Comparison of ENCODE assay signal across 10 mouse cellular contexts in the genomic region with DNA sequence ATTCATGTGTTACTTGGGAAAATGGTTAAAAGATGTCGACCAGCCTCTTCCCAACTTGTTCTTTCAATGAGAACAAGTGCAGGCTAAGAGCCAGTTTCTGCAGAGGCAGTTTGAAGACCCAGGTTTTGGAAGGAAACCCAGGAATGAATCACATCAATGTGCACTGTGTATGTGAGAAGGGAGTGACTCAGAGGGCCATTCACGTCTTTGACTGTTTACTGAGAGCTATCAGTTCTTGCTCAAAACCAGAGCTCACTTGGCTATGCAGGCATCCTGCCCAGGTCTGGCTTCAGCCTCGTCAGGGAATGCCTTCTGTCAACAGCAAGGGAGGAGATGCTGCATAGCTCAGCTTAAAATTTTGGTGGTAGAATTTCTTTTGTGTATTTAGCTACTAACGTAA. TPM values are rescaled to one million over a fixed set of nuclear protein-coding genes. Genes with fewer than 3 reads are reported as not detected.
DNase-seq lines count a peak whose midpoint lies in the region; ATAC-seq and TF ChIP-seq lines count a peak whose summit lies in the region.
"Had no signal": no experiment of that assay in that cellular context is flagged by ENCODE, and none has a peak within 500 bp of the region (broad histone marks: within the 10 kb centered on the region; RNA-seq: fewer than 3 reads in every experiment).

No protein-coding gene starts in this region.

- DNase-seq in cerebellum, postnatal 10 days = peak; percentile 60 to 70
- no peak for DNase-seq in cerebellum, adult 2 months
- peak; percentile 66 for DNase-seq in adipocyte (ENCODE audit: low spot score)
- DNase-seq in heart, adult 8-10 months (ENCODE audit: low spot score) = peak; percentile 31
- DNase-seq in left cerebral cortex, adult 11 months (ENCODE audit: low spot score) = peak; percentile 49
- DNase-seq in right cerebral cortex, postnatal 10 days (ENCODE audit: low spot score in 2 of 2) = peak; percentile 83 to 86
- DNase-seq in cerebellum, adult 18-20 months = no peak

- WGBS in cerebellum, adult 2 months = 47% methylated on average over 4 of the region's 4 CpGs

- TF ChIP-seq CTCF in cerebellum, adult 2 months (IDR thresholded peaks at IDR 0.05; ENCODE audit: borderline replicate concordance, insufficient read depth, low read depth, low read length) = no peak

- H3K4me3 ChIP-seq in cerebellum, adult 2 months (replicated peaks; ENCODE audit: insufficient read depth, low read depth, low read length) = no peak overlapping the region
- H3K4me3 ChIP-seq: liver, embryonic 15.5 days had no signal

- no peaks in the 10 kb centered on the region for H3K27me3 ChIP-seq in cerebellum, adult 2 months (ENCODE audit: control insufficient read depth, insufficient read depth, low read length)
- H3K27me3 ChIP-seq: liver, embryonic 15.5 days had no signal

- no peak for TF ChIP-seq POLR2A in cerebellum, adult 2 months (IDR thresholded peaks at IDR 0.05; ENCODE audit: borderline replicate concordance, insufficient read depth, low read length)

- H3K27ac ChIP-seq in cerebellum, adult 2 months (ENCODE audit: insufficient read depth, low read length) = no peak overlapping the region
- H3K27ac ChIP-seq: liver, embryonic 15.5 days had no signal

- ATAC-seq in inflammation-experienced regulatory T-cells, adult 6 months = no peak

- H3K4me1 ChIP-seq in cerebellum, adult 2 months (ENCODE audit: control insufficient read depth, insufficient read depth, low read length) = no peaks in the 10 kb centered on the region
- H3K4me1 ChIP-seq: liver, embryonic 15.5 days had no signal

RNA-seq across cellular contexts. Expression of a gene that starts 17.0 kb away (rescaled TPM):
- 2.2 and 2.3 TPM in 2 replicates for polyA plus RNA-seq in cerebellum, adult 2 months (2012; rRNA removed)
- under 1 TPM in 3 of 4 experiments, not detected in 1; 0.12 to 0.29 (median 0.16) TPM for total RNA-seq in heart, adult 8-10 months (2022)
- polyA plus RNA-seq in inflammation-experienced regulatory T-cells, adult 6 months (2017; shearing (Covaris generic)) = under 1 TPM in 1 of 3 experiments, not detected in 2; 0.26 TPM
- total RNA-seq: common myeloid progenitor, adult 5-6 weeks had no signal

Comparison
In these comparisons a context has a peak if more than half of its experiments do, and no peak if none do; other contexts are left out.
1. DNase-seq: peak in cerebellum, postnatal 10 days (2 of 2), adipocyte (single experiment), heart, adult 8-10 months (single experiment), left cerebral cortex, adult 11 months (single experiment) and right cerebral cortex, postnatal 10 days (2 of 2); none in cerebellum, adult 2 months (0 of 2) and cerebellum, adult 18-20 months (0 of 2).